Mouse (Mus musculus) spleen, adult 18-20 months (tissue): Measurements from ENCODE around the gene Gm20388.

ENCODE experiments used
- DNase-seq, 2 experiments: peaks; one replicate each; pipeline ENCODE4 v3.0.0; 2022; ENCODE audit warnings: mixed read lengths in 2 of 2

Gm20388 gene

DNA sequence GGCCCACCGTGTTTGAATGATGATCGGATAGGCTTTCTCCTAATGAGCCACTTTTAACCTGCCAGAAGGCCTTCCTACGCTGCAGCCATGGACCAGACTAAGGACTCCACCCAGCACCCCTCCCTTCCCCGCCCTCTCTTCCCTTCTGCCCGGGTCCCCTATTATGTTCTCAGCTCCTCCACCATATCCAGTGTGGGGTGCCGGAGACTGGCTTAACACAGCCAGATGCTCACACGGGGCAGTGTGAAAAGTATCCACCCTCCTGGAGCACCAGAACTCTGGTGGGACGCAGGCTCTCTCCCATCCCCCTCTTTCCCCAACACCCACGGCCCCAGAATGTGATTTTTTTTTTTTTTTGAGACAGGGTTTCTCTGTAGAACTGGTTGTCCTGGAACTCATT is 2662.9 kb downstream of the Gm20388 start:
- no peak for DNase-seq

DNA sequence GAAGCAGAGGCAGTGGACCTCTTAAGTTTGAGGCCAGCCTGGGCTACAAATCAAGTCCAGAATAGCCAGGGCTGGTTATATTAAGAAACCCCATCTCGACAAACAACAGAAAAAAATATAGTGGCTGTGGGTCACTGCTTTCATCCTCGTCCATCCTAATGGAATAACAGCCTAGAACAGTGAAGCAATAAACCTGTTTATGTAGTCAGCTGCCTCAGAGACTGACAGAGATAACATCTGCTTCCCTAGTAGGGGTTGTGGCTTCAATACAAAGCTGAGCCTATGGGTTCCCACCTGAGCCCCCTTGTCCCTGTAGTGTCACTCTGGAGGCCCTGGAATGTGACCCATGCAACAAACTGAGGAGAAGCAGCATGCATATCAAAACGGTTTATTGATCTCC is 2663.6 kb downstream of the Gm20388 start:
- no peak for DNase-seq

DNA sequence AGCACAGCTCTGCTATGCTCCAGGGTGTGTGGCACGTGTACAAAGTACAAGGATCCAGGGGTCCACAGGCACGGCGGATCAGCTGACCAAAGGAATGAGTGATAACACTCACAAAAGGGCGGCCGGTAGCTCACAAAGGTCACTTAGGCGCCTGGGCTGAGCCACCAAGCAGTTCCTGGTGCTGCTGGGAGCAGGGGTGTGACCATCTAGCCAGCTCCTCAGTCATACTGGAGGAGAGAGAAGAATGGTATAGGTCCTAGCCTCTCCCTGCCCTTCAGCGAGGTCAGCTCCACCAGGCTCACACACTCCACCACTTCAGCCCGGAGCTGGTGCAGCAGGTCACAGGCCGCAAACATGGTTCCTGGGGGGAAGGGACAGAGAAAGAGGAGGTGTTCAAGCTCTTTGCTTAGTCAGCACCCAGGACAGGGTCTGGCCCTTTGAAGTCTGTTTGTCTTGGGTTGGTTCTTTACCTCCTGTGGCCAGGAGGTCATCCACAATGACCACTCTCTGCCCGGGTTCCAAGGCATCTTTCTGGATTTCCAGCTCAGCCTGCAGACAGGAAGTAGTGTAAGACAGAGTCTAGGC is 2664.1 kb downstream of the Gm20388 start:
- DNase-seq: no peak

DNA sequence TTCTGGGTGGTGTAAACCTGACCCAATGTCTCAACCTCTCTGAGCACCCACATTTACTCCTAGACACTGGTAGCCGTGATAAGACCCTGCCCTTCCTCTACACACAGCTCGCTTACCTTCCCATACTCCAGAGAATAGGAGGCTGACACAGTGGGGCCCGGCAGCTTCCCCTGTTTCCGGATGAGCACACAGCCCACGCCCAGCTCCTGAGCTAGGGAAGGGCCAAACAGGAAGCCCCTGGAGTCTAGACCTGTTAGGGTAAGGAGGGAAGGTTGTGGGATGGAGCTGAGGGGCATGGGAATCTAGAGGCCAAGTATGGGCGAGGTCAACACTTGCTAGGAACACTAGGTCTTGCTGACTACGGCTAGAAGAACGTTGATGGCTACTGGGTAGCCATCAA is 2664.6 kb downstream of the Gm20388 start:
- DNase-seq: no peak

DNA sequence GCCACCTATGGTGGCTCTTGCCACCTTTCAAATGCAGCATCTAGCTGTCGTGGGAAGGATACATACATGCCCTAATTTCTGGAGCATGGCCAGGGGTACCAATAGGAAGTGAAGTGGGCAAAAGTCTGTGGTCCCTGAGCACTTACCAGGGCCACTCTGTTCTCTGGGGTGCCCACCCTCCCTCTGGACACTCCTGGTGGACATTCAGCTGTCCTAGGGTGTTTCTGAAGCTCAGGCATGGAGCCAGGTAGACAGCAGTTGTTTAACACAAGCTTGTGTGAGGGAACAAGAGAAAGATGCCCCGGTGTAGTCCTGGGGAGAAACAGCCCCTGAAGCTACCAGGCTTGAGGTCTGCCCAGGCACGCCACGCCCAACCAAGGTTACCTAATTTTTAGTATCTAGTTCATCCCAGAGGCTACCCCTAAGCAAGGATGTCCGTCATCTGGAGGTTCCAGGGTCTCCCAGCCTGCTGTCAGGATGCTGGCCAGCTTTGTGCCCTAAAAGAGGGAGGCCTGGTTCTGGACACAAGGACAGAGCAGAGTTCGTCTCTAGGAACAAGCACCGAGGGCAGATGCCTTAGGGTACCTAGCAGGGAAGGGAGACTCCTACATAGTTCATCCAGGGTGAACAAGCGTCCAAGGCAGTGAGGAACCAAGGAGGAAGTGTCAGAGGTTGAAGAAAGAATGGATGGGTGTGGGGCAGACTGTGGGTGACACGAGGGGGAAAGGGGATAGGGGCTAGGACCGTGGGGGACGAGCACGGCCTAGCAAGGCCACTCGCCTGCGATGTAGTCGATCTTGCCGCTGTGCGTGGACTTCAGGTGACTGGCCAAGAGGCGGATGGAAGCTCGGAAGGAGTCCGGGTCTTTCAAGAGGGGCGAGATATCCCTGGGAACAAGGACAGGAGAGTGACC is 2665.3 kb downstream of the Gm20388 start:
- DNase-seq: no peak

DNA sequence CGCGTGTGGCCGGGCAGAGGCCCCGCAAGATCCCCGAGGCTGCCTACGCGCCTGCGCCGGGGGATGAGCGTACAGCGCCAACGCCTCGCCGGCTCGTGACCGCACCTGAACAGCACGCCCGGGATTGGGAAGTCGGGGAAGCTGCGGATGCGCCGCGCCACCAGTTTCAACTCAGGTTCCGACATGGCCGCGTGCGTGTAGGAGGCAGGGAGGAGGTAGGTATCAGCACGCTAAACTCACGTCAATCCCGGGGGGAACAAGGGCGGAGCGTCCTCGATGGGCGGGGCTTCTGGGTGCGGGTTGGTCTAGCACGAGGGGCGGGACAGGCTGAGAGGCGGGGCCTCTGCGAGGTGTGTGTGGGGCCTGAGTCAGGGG is 2666.0 kb downstream of the Gm20388 start, which contains the start of gene Aprt:
Aprt (minus strand) TSS at position 262 of the 375 bp plus-strand sequence.
- DNase-seq: peak; percentile 95 to 98

DNA sequence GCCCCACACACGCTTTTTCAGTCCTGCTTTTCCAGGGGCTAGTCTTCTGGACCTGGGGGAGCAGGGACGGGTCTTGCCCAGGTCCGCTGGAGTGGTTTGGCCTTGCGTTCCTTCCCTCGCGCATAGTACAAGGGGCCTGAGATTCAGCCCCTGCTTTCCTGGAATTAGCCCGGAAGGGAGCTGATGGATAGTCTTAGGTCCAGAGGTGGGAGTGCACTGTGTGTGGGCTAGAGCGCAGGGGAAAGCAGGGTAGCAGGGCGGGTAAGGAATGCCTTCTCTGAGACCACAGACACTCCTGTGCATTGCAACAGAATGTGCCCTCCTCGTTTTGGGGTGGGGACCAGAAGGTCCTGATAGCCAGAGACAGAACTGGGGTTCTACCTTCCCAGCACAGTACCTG is 2666.5 kb downstream of the Gm20388 start:
- no peak for DNase-seq

DNA sequence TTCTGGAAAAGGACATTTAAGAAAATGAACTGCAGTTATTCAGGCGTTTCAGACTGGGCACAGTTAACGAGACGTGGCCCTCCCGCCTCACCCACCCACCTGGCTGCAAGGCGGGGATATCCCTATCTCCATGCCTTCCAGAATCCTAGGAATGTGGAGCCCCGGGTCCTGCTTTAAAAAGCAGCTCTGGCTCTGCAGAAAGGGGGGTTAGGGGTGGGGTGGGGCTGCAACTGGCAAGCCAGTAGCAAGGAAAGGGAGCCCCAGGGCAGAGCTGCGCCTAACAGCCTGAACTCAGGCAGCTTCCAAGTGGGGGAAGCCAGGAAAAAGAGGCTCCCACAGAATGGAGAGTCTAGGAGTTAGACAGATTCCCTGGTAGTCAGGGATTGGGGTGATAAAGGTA is 2668.6 kb downstream of the Gm20388 start:
- DNase-seq: no peak

DNA sequence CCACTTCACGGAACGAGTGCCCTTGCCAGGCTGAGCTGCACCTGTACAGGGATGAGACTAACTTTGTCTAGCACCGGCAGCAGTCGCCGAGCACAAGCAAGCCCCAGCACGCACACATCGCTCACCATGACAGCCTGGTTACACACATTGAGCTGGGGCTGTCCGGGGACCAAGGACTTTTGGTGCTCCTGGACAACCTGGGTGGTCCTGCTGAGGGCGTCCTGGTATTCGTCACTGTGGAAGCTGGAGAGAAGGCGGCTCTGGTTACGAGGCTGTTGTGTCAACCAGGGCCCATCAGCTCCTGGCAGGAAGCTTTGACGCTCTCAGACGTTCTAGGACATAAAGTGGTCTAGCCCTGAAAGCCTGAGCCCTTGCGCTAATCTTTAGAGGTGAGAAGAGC is 2670.3 kb downstream of the Gm20388 start:
- DNase-seq: no peak

DNA sequence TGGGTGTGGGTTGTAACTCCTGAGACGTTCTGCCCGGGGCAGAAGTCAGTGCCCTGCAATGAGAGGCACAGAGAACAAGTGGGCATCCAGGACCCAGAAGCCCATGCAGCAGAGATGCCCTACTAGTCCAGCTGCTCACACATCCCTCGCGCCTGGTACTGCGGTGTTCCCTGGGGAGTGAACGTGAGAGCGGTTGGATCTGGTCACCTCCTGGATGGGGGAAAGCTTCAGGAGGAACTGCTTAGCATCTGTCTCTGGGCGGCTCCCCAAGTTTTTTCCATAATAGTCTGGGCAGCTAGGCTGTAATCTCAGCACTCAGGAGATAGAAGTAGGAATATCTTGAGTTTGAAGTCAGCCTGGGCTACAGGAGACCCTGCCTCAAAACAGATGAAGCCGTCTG is 2674.3 kb downstream of the Gm20388 start:
- DNase-seq: no peak

DNA sequence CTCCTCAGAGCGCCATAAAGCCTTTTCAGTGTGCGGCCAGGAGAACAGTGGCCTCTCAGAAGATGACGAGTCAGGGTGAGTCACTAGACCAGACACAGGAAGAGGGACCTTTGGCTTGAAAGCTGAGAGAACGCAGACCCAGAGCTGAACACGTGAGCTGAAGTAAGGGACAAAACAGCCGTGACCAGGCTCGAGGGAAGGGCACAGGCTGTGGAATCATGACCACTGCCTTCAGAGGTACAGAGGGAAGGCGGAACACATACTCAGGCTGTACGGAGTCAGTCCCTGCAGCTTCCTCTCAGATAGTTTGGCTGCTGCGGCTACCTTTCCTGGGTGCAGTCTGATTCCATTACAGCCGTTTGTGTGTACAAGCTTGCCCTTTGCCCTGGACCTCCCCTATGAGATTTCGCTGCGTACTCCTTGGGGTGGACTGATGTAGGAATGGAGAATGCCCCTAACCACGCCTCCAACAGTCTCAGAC is 2674.8 kb downstream of the Gm20388 start:
- DNase-seq: no peak

DNA sequence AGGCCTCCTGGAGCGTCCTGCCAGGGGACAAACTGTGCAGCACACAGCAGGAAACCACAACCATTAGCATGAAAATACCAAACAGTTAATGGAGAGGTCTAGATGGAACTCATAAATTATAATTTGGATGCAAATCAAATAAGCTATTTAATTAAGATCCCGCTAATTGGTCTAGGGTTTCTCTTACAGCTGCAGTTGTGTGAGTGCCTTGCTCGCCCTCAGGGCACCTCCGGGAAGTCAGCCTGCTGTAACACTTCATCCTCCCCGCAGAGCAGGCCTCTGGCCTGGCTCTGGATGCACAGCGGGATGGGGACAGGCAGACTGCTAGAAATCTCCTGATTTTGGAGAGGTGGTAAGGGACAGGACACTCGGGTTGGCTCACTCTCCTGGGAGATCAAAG is 2675.5 kb downstream of the Gm20388 start:
- DNase-seq: no peak

DNA sequence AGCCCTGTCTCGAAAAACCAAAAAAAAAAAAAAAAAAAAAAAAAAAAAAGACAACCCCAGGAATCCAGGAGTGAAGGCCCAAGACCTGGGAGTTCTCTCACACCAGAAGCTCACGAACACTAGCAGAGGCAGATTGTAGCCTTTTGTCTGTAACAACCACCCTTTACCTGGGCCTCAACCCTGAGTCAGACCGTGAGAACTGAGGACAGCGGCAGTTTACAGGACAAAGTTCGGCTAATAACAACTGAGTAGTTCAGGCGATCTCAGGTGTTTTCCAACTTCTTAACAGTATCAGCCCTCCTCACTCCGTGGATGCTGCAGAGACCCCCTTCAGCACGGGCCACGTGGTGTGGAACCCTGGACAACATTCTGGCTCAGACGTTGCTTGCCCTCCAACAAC is 2676.1 kb downstream of the Gm20388 start:
- no peak for DNase-seq

DNA sequence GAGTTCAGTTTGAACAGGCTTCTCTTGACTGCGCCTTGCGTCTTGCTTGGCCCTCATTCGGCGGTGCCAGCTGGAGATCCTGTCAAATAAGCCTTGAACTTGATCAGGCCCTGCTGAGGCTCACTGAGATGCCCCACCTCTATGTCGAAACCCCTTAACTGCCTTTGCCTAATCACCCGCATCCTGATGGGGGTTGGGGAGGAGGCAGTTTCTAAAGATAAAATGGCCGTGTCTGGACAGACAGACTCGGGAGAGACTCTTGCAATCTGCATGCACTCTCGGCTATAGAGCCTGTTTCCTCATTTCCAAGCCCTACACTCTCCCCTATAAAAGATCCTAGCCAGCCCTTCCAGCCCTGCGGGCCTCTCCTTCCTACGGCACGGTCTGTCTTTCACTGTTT is 2682.6 kb downstream of the Gm20388 start:
- DNase-seq: no peak

DNA sequence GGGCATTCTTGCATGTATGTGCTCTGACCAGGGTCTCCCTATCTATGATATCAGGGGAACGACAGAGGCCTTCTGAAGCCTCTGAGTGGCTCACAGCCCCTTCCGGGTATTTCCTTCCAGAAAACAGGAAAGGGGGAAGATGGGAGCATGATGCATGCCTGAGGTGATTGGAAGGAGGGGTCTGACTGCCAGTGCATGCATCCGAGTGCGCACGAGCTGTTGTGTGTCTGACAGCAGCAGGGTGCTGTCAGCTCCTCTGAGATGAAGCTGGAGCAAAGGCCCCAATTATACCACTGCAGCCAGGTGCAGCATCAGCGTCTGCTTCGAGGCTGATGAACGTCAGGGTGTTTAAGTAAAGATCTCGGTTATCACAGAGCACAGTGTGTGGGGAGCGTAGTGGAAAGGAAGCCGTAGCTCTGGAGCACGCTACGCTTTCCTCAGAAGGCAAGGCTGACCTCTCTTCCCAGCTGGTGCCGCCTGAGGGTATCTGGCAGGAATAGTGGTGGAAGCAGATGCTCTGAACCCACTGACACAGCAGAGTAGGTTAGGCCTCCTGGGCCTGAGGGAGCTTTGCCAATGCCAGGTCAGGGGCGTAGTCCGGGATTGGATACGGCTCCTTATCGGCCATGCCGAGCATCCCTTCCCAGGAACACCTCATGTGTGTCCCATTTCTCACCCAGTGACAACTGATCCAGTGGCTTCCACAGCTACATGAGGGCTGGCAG is 2683.3 kb downstream of the Gm20388 start:
- DNase-seq: no peak

DNA sequence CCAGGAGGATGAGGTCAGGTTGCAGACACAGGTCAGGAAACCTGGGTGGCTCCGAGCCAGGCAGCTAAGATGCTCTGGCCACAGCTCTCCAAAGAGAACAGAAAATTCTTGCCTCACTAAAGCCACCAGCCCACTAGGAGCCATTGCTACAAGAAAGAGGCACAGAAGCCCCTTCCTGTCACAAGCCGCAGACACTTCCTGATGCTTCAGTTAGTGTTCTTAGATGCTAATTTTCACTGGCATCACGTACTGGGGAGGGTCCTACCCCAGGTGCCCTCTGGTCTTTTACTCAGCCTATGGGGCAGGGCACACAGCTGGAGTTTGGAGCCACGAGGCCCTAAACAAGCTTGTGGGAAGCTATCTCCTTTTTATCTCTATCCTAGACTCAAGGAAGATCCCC is 2685.4 kb downstream of the Gm20388 start:
- no peak for DNase-seq

DNA sequence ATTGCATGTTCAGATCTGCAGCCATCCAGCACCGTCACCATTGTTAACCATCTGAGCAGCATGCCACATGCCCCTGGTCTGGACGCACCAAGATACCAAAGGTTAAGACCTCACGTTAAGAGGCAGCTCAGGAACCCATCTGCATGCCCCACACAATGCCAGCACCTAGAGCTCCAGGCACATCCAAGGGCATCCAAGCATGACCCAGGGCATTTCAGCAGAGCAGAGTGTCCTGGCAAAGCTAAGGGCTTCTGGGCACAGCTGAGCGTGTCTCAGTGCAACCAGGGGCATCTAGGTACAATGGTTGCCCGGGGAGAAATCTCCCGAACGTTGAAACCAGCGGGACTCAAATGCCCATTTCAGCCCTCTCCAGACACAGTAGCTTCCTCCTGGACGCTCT is 2690.0 kb downstream of the Gm20388 start:
- DNase-seq: no peak

DNA sequence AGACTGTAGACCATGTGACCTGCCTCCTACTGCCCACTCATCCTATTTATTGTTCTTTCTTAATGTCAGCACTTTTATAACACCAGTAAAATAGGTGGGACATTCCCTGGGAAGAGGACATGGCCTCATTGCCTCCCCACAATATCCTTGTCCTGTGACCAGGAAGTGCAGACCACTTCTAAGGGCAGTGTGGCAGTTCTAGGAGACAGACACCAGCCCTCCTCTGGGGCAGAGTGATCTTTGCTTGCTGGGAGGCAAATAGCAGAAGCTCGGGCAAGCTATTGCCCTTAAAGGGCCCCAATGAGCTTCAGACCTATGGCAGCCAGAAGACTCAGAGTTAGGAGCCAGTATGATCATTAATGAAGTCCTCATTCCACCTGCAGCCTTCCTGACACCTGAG is 2694.0 kb downstream of the Gm20388 start:
- DNase-seq: no peak

DNA sequence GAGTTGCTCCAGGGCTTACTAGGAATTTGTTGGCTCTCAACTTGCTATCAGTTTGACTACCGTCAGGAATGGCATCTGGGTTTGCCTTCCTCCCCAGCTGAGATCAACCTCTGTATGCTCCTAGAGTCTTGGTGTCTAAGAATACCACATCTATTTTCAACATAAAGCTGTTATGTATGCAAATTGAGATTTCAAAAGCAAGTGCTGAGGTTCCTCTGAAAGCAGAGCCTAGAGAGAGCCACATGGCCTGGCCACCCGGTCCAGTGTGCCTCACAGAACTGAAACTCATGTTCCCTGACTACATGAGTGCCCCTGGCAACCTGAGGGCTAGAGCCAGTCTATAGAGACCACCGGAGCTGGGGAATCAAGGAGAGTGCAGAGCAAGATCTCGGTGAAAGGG is 2694.7 kb downstream of the Gm20388 start:
- no peak for DNase-seq

DNA sequence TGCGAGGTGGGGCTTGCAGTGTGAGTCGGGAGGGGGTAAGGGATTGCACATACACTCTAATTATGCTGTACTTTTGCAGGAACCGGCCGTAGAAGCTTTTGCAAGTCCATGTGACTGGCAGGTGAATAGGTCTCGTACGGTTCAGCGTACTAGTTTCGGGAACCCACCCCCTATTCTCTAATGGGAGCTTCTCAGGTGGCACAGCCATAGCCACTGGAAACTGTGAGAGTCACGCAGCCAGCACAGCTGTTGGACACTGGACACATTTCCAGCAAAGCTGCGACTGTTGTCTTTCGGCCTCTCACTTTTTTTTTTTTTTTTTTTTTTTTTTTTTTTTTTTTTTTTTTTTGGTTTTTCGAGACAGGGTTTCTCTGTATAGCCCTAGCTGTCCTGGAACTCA is 2696.2 kb downstream of the Gm20388 start:
- no peak for DNase-seq

DNA sequence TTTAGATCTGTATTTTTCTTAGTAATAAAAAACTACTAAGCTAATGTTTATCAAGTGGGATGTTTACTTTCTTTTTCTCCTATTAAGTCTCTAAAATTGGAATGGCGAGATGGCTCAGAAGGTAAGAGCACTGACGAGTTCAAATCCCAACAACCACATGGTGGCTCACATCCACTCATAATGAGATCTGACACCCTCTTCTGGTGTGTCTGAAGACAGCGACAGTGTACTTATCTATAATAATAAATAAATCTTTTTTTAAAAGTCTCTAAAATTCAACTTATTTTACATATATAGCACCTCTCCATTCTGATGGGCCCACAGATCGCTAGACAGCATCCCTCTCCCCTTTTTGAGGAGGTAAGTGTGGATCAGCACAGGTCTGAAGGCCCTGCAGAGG is 2699.6 kb downstream of the Gm20388 start:
- no peak for DNase-seq

DNA sequence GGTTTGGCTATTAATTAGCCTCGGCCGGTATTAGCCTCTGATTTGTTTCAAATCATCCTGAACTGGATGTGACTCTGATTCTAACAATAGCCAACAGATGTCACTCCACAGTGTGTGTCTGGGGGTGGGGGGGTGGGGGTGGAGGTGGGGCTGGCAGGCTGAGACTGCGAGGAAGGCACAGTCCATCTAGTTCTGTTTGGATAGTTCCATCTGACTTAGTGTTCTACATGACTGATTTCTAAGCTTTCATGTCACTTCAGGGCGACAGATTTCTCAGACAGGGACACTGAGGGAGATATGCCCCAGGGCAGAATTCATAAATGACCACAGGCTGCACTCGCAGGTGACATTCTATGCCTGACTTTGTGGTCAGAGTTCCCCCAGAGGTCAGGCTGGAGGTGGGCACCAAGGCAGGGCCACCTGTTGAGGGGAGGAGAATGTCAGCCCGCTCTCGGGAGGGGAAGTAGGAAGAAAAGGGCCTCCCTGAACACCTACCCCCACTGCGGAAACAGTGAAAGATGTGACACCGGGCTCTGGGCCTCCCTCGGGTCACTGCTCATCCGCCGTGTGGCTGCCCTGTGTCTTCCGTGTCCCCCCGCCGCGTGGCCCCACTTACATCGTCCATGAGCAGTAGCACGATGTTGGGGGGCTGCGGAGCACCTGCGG is 2700.1 kb downstream of the Gm20388 start:
- DNase-seq: no peak
